Mouse (Mus musculus) frontal cortex, adult (tissue): ENCODE data around the gene Zmynd8.

Experiments used
- ATAC-seq: cut with Nextera tagmentation; 2 replicates; pipeline ENCODE4 v1.9.2; 2017; ENCODE audit warnings: mild to moderate bottlenecking, moderate library complexity, mixed read lengths; ENCODE audit not compliant: low TSS enrichment

The Zmynd8 gene

GRCm38 (mm10) chr2:165898202-165899194, at the start of gene Zmynd8:
Gene Zmynd8, minus strand, starts transcription at chr2:165899016.
- ATAC-seq, result no peak

- ATAC-seq, result no peak
Measured at GRCm38 (mm10) chr2:165948007-165948406, 49.2 kb upstream of the Zmynd8 start.

- ATAC-seq, result no peak
Measured at GRCm38 (mm10) chr2:165946046-165946564, 47.3 kb upstream of the Zmynd8 start.

GRCm38 (mm10) chr2:165944576-165945351, 45.9 kb upstream of the Zmynd8 start:
- ATAC-seq, result no peak

GRCm38 (mm10) chr2:165943113-165943512, 44.3 kb upstream of the Zmynd8 start:
- no peak for ATAC-seq

- ATAC-seq, result no peak
Measured at GRCm38 (mm10) chr2:165936106-165936505, 37.3 kb upstream of the Zmynd8 start.

- ATAC-seq, result no peak
Measured at GRCm38 (mm10) chr2:165927705-165928104, 28.9 kb upstream of the Zmynd8 start.

GRCm38 (mm10) chr2:165926191-165926590, 27.4 kb upstream of the Zmynd8 start:
- no peak for ATAC-seq

- no peak for ATAC-seq
Measured at GRCm38 (mm10) chr2:165925144-165925543, 26.3 kb upstream of the Zmynd8 start.

GRCm38 (mm10) chr2:165924695-165925094, 25.9 kb upstream of the Zmynd8 start:
- no peak for ATAC-seq

- no peak for ATAC-seq
Measured at GRCm38 (mm10) chr2:165923715-165924114, 24.9 kb upstream of the Zmynd8 start.

- no peak for ATAC-seq
Measured at GRCm38 (mm10) chr2:165922994-165923393, 24.2 kb upstream of the Zmynd8 start.

GRCm38 (mm10) chr2:165922047-165922728, 23.4 kb upstream of the Zmynd8 start:
- ATAC-seq, result no peak

GRCm38 (mm10) chr2:165914298-165914697, 15.5 kb upstream of the Zmynd8 start:
- peak; percentile 92 for ATAC-seq

GRCm38 (mm10) chr2:165913073-165913472, 14.3 kb upstream of the Zmynd8 start:
- ATAC-seq, result no peak

- no peak for ATAC-seq
Measured at GRCm38 (mm10) chr2:165909731-165910130, 10.9 kb upstream of the Zmynd8 start.

- no peak for ATAC-seq
Measured at GRCm38 (mm10) chr2:165907199-165907598, 8.4 kb upstream of the Zmynd8 start.

- no peak; the same call in 1 of the 2 replicates for ATAC-seq
Measured at GRCm38 (mm10) chr2:165906332-165906945, 7.6 kb upstream of the Zmynd8 start.

GRCm38 (mm10) chr2:165901127-165901384, 2.2 kb upstream of the Zmynd8 start:
- ATAC-seq, result no peak

- ATAC-seq, result no peak
Measured at GRCm38 (mm10) chr2:165900351-165901126, 1.7 kb upstream of the Zmynd8 start.

- ATAC-seq, result no peak
Measured at GRCm38 (mm10) chr2:165899923-165900322, 1.1 kb upstream of the Zmynd8 start.
